Mouse (Mus musculus) stomach, postnatal 0 days (tissue): ENCODE results near the gene Slc12a7.

Source experiments
- CTCF ChIP-seq: IDR thresholded peaks from 2 replicates; pipeline ENCODE4 v1.5.1; 2016; ENCODE audit warnings: antibody characterized with exemption, low read depth, mild to moderate bottlenecking, moderate library complexity
- EP300 ChIP-seq: optimal IDR thresholded peaks from 2 replicates; pipeline ENCODE3; 2016; ENCODE audit warnings: antibody characterized with exemption

DNA sequence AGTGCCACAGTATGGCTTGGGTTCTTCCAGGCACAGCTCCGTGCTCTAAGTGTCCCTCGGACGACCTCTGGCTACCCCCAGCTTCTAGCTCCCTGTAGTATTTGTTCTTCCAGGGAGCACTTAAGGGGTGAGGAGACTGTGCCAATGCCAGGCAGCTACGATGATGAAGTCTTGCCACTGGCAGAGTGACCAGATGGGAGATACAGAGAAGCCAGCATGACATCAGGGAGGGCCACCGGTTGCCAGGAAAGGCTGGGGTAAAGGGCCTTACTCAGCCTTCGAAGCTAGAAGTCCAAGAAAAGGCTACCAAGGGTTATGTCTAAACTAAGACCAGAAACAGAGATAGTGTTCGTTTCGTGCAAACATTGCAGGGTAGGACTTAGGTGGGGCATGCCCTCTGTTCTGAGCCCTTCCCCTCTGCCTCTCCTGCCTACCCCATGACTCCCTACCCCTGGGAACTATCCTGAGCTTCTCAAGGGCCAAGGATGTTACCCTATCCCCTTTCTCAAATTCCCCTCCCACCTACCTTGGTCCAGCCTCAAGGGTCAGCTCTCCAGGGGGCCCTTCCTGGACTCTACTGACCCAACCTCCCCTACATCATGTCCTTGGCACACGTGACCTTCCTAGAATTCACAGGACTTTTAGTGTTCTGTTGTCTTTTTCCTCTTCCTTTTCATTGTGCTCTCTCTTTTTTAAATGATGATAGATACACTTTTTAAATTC is 31.6 kb upstream of the Slc12a7 start:
- TF ChIP-seq CTCF (no peak), EP300 (no peak)
